Mouse (Mus musculus): ENCODE results near the gene Cldn10.

The Cldn10 gene

GRCm38 (mm10) chr14:118866014-118866811 is 78.5 kb downstream of the Cldn10 start:
- DNase-seq: no peak

GRCm38 (mm10) chr14:118867366-118867765 is 79.7 kb downstream of the Cldn10 start:
- no peak for DNase-seq

DNA sequence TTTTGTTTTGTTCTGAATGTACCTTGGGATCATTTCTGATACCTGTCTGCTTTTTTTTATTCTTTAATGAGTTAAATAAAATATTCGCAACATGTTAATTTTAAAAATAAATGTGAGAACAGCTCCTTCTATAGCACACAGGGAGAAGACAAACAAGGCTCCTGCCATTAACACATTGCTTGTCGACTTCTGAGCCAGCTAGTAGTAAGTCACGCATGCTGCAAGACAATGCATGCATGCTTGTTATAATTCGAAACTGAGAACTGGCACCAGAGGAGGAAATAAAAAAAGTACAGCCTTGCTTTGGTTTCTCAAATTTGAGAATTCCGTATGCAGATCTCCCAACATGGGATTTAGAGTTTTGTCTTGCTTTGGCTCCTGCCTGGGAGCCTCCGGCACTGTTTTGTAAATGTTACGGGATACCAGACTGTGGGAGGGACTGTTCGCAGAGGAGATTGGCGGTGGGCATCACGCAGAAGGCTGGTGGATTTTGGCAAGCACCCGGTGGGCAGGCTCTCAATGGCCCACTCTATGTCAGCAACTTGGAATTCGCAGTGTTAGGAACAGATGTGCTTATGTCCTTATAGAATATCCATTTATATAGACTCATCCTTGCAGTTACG is 80.5 kb downstream of the Cldn10 start:
- no peak for DNase-seq

GRCm38 (mm10) chr14:118869712-118870111 is 82.0 kb downstream of the Cldn10 start:
- DNase-seq: no peak

DNA sequence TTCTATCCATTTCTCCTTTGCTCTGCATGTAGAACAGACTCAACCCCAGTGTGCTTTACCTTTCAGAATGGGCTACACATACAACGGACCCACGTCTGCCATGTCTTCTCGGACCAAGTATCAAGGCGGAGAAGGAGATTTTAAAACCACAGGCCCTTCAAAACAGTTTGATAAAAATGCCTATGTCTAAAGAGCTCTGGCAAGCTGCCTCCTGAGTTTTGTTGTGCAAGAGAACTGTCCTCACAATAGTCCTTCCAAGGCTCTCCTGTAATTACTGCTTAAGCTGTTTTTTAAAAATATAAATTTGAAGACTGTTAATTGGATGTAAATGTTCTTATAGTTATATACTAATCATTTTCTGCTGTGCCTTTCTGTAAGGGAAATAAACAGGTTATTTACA is 86.4 kb downstream of the Cldn10 start:
- DNase-seq: no peak

DNA sequence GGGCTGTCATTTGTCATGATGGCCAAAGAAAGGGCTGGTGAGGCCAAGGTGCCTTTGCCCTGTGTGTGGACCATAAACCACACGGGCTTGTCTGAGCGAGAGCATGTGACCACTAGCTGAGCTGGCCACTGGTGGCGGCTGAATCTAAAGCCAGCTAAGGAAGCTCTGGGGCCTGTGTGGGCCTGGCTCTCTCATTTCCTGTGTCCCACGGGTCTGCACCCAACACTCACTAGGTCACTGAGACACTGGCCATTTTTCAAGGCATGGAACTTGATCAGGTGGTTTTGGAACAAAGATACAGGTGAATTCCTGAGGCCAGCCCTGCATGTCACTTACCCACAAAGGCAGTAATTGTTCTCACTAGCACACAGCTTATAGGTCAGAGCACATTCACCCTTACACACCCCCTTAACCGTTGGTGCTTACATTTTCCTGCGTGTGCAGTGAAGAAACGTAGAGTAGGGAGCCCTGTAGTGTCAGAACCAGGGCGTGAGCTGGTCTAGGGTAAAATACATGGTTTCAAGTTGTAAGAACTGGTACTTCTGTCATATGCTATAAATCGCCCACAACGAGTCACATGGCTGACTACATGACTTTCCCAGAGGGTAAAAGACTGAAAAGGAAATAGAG is 87.2 kb downstream of the Cldn10 start:
- DNase-seq: peak in 1 of 2 experiments; percentile 29

GRCm38 (mm10) chr14:118878346-118878910 is 90.7 kb downstream of the Cldn10 start:
- DNase-seq: no peak

DNA sequence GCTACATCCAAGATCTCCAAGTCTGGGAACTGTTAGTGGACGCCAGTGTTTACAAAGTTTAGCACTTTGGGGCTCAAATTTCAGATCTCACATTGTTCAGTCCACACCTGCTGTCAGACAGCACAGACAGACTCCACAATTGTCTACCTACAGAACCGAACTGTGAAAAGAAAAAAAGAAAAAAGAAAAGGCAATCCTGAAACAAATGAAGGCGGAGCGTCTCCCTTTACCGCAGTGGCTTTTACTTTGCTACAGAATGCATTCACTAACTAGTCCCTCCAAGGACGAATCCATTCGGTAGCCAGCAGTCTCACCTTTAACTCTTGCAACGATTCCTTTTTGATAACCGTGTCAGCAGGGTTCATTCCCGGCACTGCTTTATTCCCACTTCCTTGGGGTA is 93.0 kb downstream of the Cldn10 start:
- no peak for DNase-seq

DNA sequence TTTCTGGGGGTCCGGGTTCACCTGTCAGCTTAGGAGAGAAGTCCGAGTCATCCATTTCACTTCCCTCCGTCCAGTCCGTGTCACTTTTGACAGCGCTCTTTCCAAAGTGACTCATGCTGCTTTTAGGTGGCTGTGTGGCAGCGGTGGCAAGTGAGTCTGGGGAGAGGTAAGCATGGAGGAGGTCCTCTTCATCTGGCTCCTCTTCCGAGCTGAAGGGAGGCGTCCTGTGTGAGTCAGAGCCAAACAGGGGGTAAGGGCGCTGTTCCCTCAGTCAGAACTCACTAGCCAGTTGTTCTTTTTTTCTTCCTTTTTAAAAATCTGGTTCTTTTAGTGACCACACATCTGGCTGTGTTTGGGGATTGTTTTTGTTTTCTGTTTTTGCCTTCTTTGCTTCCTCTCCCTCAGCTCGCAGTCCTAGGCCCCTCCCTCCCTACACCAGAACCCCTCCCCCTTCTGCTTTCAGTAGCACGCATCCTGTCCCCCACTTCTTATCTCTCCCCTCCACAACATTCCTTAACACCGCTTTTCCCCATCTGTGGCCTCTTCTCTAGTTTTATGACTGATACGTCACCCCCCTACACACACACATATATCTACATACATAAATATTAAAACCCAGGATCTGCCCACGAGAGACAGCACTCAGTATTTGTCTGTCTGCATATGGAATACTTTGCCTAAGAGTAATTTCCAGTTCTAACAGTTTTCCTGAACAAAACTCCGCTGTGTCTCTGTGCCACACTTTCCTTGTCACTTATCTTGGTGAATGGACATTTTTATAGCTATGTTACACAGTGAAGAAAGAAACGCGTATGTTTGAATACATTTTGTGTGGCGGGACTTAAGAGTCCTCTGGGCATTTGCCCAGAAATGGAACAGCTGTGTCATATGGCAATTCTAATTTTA is 95.9 kb downstream of the Cldn10 start:
- no peak for DNase-seq

DNA sequence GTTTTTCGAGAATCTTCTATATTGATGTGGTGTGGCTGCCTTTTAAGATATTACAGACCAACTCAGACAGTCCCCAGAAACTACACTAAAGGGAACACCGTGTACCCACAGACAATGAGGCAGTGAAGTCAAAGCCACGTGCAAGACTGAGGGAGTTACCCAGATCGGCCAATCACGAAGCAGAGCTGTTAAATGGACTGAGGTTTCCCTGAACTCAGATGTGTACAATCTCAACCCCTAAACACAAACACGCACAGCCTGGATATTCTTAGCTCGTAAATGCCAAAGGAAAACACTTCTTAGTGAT is 96.5 kb downstream of the Cldn10 start:
- DNase-seq: no peak

GRCm38 (mm10) chr14:118890101-118890500 is 102.4 kb downstream of the Cldn10 start:
- DNase-seq: no peak

GRCm38 (mm10) chr14:118895228-118895627 is 107.5 kb downstream of the Cldn10 start:
- peak; percentile 54 to 56 for DNase-seq

DNA sequence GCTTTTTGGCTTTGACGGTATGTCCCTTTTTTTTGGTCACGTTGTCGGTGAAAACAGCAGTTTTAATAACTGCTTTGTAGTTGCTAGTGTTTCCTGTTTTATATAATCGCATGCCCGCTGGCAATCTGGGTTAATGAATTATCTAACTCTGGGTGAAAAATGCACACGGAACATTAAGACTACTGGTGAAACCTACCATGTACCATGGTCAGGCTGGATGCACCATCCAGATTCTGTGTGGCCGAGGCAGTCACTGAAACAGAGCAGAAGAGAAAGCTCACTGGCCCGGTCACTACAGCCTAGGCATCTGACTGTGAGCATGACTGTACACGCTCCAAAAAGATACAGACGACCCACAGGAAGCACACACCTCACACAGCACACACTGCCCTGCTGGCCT is 107.9 kb downstream of the Cldn10 start:
- DNase-seq: peak; percentile 72 to 80

DNA sequence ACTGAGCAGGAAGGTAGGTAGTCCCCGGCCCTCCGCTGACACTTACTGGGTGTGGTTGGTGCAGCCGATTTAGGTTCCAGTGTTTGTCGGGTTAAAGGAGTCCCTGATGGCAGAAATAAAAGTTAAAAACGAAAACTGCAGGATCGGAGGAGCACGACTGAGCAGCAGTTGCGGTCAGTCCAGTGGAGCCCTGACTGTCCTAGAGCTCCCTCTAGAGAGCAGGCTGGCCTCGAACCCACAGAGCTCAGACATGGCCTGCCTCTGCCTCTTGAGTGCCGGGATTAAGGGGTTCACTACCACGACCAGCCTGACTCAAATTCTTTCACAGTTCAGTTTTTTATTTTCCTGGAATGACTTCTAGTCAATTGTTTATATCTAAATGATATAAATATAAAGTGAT is 112.2 kb downstream of the Cldn10 start:
- peak in 1 of 2 experiments; percentile 48 for DNase-seq

DNA sequence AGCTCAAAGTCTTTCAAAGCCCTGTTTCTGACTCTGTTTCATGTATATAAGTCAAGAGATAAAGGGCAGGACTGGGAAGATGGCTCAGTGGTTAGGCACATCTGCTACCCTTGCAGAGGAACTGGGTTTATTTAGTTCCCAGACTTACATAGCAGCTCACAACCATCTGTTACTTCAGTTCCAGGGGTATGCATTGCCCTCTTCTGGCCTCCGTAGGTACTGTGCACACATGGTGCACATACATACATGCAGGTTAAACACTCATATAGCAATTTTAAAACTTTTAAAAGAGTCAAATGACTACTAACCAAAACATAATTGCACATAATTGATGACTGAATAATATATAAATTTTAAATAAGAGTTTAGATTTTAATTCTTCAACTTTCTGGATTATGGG is 113.2 kb downstream of the Cldn10 start:
- no peak for DNase-seq

GRCm38 (mm10) chr14:118903397-118903796 is 115.7 kb downstream of the Cldn10 start:
- no peak for DNase-seq

DNA sequence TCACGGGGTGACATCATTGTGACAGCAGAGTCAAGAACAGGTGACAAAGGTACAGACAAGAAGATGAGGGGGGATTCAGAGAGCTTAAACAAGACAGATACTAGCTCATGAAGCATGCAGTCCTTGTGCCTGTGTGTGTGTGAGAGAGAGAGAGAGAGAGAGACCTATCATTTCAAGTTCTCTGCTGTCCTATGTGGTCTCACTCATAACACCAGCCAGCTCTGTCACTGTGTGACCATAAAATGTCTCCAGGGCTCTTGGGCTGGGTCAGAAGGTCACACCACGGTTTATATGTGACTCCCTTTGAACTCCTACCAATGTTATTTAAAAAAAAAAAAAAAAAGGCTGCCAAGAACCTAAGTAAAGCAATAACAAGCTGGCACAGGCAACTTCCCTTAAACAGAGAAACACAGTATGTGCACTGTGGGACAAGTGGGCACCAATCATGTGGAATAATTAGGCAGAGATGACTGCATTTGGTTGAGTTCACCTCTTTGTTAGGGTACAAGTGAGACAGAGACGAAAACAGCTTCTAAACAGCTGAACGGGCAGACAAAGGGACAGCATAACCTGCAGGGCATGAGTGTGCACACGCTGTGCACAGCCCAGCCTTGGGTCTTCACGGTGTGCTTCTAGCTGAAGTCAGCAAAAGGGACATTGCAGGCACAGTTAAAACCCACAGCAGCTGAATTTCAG is 116.3 kb downstream of the Cldn10 start:
- DNase-seq: no peak

- DNase-seq: peak in 1 of 2 experiments; percentile 17
Measured at GRCm38 (mm10) chr14:118907592-118907991, 119.9 kb downstream of the Cldn10 start.

GRCm38 (mm10) chr14:118909872-118910271 is 122.2 kb downstream of the Cldn10 start:
- DNase-seq: peak; percentile 31 to 40

GRCm38 (mm10) chr14:118910332-118911222 is 122.9 kb downstream of the Cldn10 start:
- peak; percentile 78 to 90 for DNase-seq

GRCm38 (mm10) chr14:118911521-118911920 is 123.8 kb downstream of the Cldn10 start:
- no peak for DNase-seq
